Mouse (Mus musculus): Measurements from ENCODE around the gene Srgap3.

DNA sequence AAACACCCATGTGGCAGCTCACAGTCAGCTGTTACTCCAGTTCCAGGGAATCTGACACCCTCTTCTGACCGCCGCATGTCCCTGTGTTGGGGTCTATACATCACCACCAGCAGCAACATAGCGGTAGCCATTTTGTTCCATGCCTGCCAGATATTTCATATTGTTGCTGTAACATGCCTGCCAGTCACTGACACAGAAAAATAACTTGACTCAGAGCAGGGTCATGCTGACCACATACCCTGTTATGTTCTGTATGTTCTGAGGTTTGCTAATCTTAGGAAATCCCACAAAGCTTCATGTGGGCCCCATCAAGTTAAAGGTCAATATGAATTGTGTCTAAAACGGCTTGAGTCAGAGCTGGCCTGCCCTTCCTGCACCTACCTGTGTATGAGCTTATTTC is 30.2 kb upstream of the Srgap3 start:
- TF ChIP-seq EP300 (IDR thresholded peaks at IDR 0.05): no peak
- TF ChIP-seq CTCF (IDR thresholded peaks at IDR 0.05): no peak

Data from lung, postnatal 0 days (tissue).